Mouse (Mus musculus) ES-E14 (cell line): Measurements from ENCODE around the gene Bpifa1. TPM values are rescaled to one million over a fixed set of nuclear protein-coding genes. Genes with fewer than 3 reads are reported as not detected.
A peak's percentile ranks its signal among the peaks of the same experiment; 100 is the strongest.

Source experiments
- DNase-seq: peaks from one replicate; pipeline ENCODE4 v3.0.0-alpha.2; 2013; ENCODE audit warnings: low read depth, low spot score
- H3K27ac ChIP-seq: 2 replicates; pipeline ENCODE4 v1.5.1; 2012; ENCODE audit warnings: low read depth, mild to moderate bottlenecking, low read length, moderate library complexity, mixed read lengths; ENCODE audit not compliant: poor library complexity, insufficient read depth, severe bottlenecking
- H3K36me3 ChIP-seq: 2 replicates; pipeline ENCODE4 v1.6.1; 2012; ENCODE audit warnings: mild to moderate bottlenecking, low read length, moderate library complexity, mixed read lengths; ENCODE audit not compliant: control insufficient read depth, poor library complexity, insufficient read depth, severe bottlenecking
- H3K4me1 ChIP-seq, 2 experiments: fragments of 150-350 bp in 1 of 2; sonication (generic) in 1 of 2; 2 replicates each; pipeline ENCODE4 v1.6.1; 2012; ENCODE audit warnings: low read length in 2 of 2, mild to moderate bottlenecking in 1 of 2, mixed read lengths in 1 of 2; ENCODE audit not compliant: control insufficient read depth in 2 of 2, insufficient read depth in 2 of 2, poor library complexity in 1 of 2
- H3K4me3 ChIP-seq, 2 experiments: fragments of 150-350 bp in 1 of 2; sonication (generic) in 1 of 2; 2 replicates each; pipeline ENCODE4 v1.5.1; 2012; ENCODE audit warnings: low read length in 2 of 2, low read depth in 1 of 2, mild to moderate bottlenecking in 1 of 2, mixed read lengths in 1 of 2; ENCODE audit not compliant: insufficient read depth in 1 of 2, poor library complexity in 1 of 2, severe bottlenecking in 1 of 2
- H3K9ac ChIP-seq: 2 replicates; pipeline ENCODE4 v1.6.1; 2012; ENCODE audit warnings: low read depth, mild to moderate bottlenecking, low read length, mixed read lengths; ENCODE audit not compliant: poor library complexity, insufficient read depth, severe bottlenecking
- H3K9me3 ChIP-seq: fragments of 150-350 bp; sonication (generic); 2 replicates; pipeline ENCODE4 v1.6.1; 2012; ENCODE audit warnings: low read depth, mild to moderate bottlenecking, low read length; ENCODE audit not compliant: control insufficient read depth, insufficient read depth
- CHD2 ChIP-seq: IDR thresholded peaks from 2 replicates; pipeline ENCODE4 v1.6.1; 2014; ENCODE audit warnings: mild to moderate bottlenecking, low read depth, low read length, inconsistent platforms
- HCFC1 ChIP-seq: IDR thresholded peaks from 2 replicates; pipeline ENCODE4 v1.6.1; 2012; ENCODE audit warnings: low read length, inconsistent platforms, borderline replicate concordance; ENCODE audit not compliant: insufficient read depth
- MAFK ChIP-seq: IDR thresholded peaks from 2 replicates; pipeline ENCODE4 v1.6.1; 2014; ENCODE audit warnings: mild to moderate bottlenecking, low read depth, low read length, inconsistent platforms; ENCODE audit not compliant: insufficient read depth
- ZC3H11A ChIP-seq: IDR thresholded peaks from 2 replicates; pipeline ENCODE4 v1.6.1; 2012; ENCODE audit warnings: low read depth, mild to moderate bottlenecking, inconsistent platforms, low read length, borderline replicate concordance
- ZNF384 ChIP-seq: IDR thresholded peaks from 2 replicates; pipeline ENCODE4 v1.6.1; 2012; ENCODE audit warnings: low read depth, low read length, inconsistent platforms
- in situ Hi-C, 2 experiments: fragments of 600-800 bp; cut with MboI; formaldehyde crosslinking; loops; one replicate each; pipeline ENCODE4 v1.15.1; 2025; ENCODE audit warnings: low sequenced_read_pairs in 2 of 2, inconsistent platforms in 1 of 2; ENCODE audit not compliant: unreplicated experiment in 2 of 2
- total RNA-seq: library from RNA; depleted of rRNA; stranded (reverse); fragments of 300-350 nt; gene quantifications from 2 replicates; pipeline ENCODE4 v1.2.3, GENCODE M21; 2012

The Bpifa1 gene
- total RNA-seq, 1 experiment, result not detected

DNA sequence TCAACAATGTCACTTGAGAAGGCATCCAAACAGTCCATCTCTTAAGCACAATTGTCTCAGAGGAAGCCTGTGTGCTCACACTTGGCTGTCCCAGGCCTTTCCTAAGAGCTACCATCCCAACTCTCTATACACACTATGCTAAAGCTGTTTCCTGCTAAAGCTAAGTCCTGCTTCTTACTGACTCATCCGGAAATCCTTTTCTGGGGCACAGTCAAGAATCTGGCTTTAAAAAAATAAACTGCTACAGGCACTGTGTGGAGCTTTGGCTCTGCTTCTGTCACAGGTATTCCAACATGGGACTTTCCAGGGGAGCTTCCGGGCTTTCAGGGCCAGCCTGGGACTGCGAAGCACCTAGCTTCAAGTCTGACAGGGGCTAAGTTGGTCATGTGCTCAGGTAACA lies 43.1 kb downstream of the Bpifa1 start:
- in situ Hi-C loops, result no loop called here
- no peaks in the 10 kb centered on the region for H3K36me3 ChIP-seq
- H3K9me3 ChIP-seq, result no peaks in the 10 kb centered on the region
- no peak overlapping the region for H3K9ac ChIP-seq
- H3K4me3 ChIP-seq, result no peak overlapping the region
- H3K4me1 ChIP-seq, result 0 out of 4 replicates have a peak, but pooled peaks cover 0 to 4% of the 10 kb centered on the region in 2 experiments
- TF ChIP-seq HCFC1 (no peak), MAFK (no peak), ZNF384 (no peak), CHD2 (no peak), ZC3H11A (no peak)
- H3K27ac ChIP-seq, result no peak overlapping the region
- DNase-seq, result no peak

DNA sequence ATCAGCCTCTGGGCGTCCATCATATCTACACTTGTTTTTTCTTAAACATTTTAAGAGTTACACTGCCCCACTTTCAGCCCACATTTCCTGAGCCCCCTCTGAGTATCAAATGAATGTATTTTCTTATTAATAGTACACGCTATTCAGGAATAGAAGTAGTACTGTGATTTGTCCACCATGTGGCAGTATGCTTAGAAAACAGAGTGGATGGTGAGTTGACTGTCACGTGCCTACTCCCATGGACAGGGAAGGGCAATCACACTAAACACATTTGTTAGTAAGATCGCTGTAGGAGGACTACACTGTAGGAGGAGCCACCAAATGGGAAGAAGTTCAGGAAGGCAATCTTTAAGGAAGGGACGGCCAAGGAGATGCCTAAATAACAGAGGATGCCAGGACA lies 44.8 kb downstream of the Bpifa1 start:
- no peak overlapping the region for H3K27ac ChIP-seq
- H3K9me3 ChIP-seq, result no peaks in the 10 kb centered on the region
- no peak overlapping the region for H3K4me3 ChIP-seq
- in situ Hi-C loops, result no loop called here
- peak; percentile 39 for DNase-seq
- H3K36me3 ChIP-seq, result no peaks in the 10 kb centered on the region
- TF ChIP-seq MAFK, result no peak
- TF ChIP-seq ZC3H11A, result 0 out of 2 replicates have a peak, but pooled peaks have one; percentile 15
- H3K9ac ChIP-seq, result no peak overlapping the region
- 0 out of 4 replicates have a peak, but pooled peaks cover 0 to 4% of the 10 kb centered on the region in 2 experiments for H3K4me1 ChIP-seq

DNA sequence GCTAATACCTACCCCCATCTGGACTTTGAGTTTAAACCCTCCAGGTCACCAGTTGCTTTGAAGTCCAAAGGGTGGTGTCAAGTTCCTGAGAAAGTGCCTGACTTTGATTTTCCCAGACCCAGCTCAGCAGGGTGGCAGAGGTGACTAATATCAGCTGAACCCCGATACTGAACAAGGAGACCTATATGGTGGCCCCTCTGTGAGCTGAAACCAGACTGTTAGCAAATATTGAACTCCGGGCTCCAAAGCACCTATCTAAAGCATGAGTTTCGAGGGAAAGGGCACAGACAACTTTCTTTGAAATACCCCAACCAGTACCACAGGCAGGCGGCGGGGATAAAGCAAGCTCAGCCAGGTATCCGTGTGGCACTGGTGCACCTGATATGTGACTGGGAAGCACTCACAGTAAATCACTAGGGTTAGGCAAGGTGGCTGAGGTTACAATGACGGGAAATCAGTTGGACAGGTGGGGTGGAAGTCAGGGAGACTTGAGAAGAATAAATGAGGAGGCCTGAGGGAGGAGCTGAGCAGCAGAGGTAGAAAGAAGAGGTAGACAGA lies 47.3 kb downstream of the Bpifa1 start:
- H3K4me3 ChIP-seq, result no peak overlapping the region
- H3K9ac ChIP-seq, result no peak overlapping the region
- no peak overlapping the region for H3K27ac ChIP-seq
- no peak for TF ChIP-seq MAFK
- TF ChIP-seq ZC3H11A, result no peak
- no peak for TF ChIP-seq ZNF384
- no peak for TF ChIP-seq CHD2
- TF ChIP-seq HCFC1, result no peak
- no peaks in the 10 kb centered on the region for H3K36me3 ChIP-seq
- H3K9me3 ChIP-seq, result no peaks in the 10 kb centered on the region
- no peaks in the 10 kb centered on the region for H3K4me1 ChIP-seq
- in situ Hi-C loops, result no loop called here
- DNase-seq, result no peak

DNA sequence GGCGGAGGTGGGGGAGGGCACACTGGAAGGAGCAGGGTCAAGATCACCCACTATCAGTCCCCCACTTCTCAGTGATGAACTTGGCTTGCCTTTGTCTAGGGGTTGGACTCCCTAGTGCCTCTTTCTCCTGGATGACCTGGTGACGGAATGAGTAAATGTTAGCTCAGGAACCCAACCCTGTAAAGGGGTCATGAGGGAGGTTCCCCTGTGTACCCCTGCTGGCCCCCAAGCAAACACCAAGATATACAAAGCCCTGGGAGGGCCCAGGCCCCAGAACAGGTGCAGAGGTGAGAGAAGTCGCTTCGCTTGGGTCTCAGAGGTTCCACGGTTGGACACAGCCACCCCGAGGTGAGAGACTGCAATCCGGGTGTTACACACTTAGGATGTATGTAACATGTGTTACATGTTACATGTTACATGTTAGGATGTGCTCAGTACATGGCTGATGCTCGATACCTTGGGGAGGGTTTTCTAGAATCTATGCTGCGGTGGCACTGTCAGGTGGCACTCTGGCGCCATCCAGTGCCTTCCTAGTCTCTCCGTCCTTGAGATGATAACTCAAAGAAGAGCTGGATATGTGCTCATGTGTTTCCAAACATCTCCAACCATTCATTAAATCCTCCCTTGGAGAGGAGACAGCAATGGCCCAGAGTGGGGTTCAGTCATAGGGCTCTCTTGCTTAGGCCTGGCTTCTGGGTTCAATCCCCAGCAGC lies 48.0 kb downstream of the Bpifa1 start, which contains the start of gene Bpifb1:
TSS of gene Bpifb1 (plus strand) at position 273 of the 713 bp plus-strand sequence.
- H3K9ac ChIP-seq, result no peak within 1 kb of the TSS; the same call in 1 of the 2 replicates
- H3K36me3 ChIP-seq, result no peaks in the 10 kb centered on the region
- H3K27ac ChIP-seq, result no peak within 1 kb of the TSS
- no peaks in the 10 kb centered on the region for H3K9me3 ChIP-seq
- in situ Hi-C loops, result no loop called here
- no peak within 1 kb of the TSS for H3K4me3 ChIP-seq
- H3K4me1 ChIP-seq, result no peaks in the 10 kb centered on the region
- no peak for DNase-seq
- TF ChIP-seq MAFK, result no peak
- no peak for TF ChIP-seq ZNF384
- no peak for TF ChIP-seq ZC3H11A
- TF ChIP-seq HCFC1, result no peak
- no peak for TF ChIP-seq CHD2

DNA sequence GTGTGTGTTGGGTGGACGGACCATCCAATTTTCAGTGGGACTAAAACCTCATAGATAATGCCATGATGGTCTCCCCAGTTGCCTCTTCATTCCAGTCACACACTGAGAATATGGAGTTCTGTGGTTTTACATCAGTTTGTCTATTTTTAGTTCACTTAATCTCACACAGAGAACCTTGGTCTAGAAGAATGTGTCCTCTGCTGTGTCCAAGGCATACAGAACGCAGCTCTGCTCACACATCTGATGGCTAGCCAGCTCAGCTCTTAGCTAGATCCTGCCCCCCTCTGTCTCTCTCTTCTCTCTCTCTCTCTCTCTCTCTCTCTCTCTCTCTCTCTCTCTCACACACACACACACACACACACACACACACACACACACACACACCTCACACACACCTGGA lies 49.5 kb downstream of the Bpifa1 start:
- no peak overlapping the region for H3K27ac ChIP-seq
- TF ChIP-seq MAFK (no peak), HCFC1 (no peak), ZNF384 (no peak), CHD2 (no peak), ZC3H11A (no peak)
- no peaks in the 10 kb centered on the region for H3K4me1 ChIP-seq

More for the DNA sequence above, 49.5 kb downstream of the Bpifa1 start:
- no peaks in the 10 kb centered on the region for H3K9me3 ChIP-seq
- in situ Hi-C loops, result no loop called here
- H3K9ac ChIP-seq, result no peak overlapping the region
- no peak for DNase-seq
- no peaks in the 10 kb centered on the region for H3K36me3 ChIP-seq
- no peak overlapping the region for H3K4me3 ChIP-seq
